9 mouse cellular contexts compared by ENCODE assay signal in genomic region chr8:13529011-13529840, GRCm38 (mm10). TPM values are rescaled to one million over a fixed set of nuclear protein-coding genes. Genes with fewer than 3 reads are reported as not detected.
DNase-seq lines count a peak whose midpoint lies in the region; ATAC-seq and TF ChIP-seq lines count a peak whose summit lies in the region.
"Had no signal": no experiment of that assay in that cellular context is flagged by ENCODE, and none has a peak within 500 bp of the region (broad histone marks: within the 10 kb centered on the region; RNA-seq: fewer than 3 reads in every experiment).

No protein-coding gene starts in this region.

- no peaks in the 10 kb centered on the region for H3K79me2 ChIP-seq in heart, adult 2 months (replicated peaks; ENCODE audit: control insufficient read depth, insufficient read depth, low read length)

- no peak for TF ChIP-seq POLR2A in heart, adult 2 months (IDR thresholded peaks at IDR 0.05; ENCODE audit: insufficient read depth, low read depth, low read length)
- no peak for TF ChIP-seq POLR2A in testis, adult 2 months (IDR thresholded peaks at IDR 0.05; ENCODE audit: control insufficient read depth, low read depth, low read length)

- H3K4me1 ChIP-seq in heart, adult 2 months (ENCODE audit: control insufficient read depth, insufficient read depth, low read length): peaks cover 24% of the 10 kb centered on the region
- H3K4me1 ChIP-seq in testis, adult 2 months (ENCODE audit: control insufficient read depth, insufficient read depth, low read length): peaks cover 10% of the 10 kb centered on the region
- peaks cover 41% of the 10 kb centered on the region for H3K4me1 ChIP-seq in kidney, embryonic 15.5 days

- H3K27ac ChIP-seq in heart, adult 2 months: peak overlapping the region; percentile 72
- peak overlapping the region; percentile 66 for H3K27ac ChIP-seq in testis, adult 2 months (ENCODE audit: control insufficient read depth, insufficient read depth, low read depth, low read length)
- H3K27ac ChIP-seq in kidney, embryonic 15.5 days: peak overlapping the region; percentile 84

- no peak for TF ChIP-seq EP300 in heart, adult 2 months (IDR thresholded peaks at IDR 0.05; ENCODE audit: insufficient read depth, low read depth, low read length)

- no peak for TF ChIP-seq CTCF in heart, adult 2 months (IDR thresholded peaks at IDR 0.05)
- no peak for TF ChIP-seq CTCF in testis, adult 2 months (IDR thresholded peaks at IDR 0.05; ENCODE audit: control insufficient read depth, insufficient read depth, insufficient replicate concordance, low read depth, low read length)

- H3K36me3 ChIP-seq in heart, adult 2 months (ENCODE audit: control insufficient read depth, insufficient read depth, low read length): 0 out of 2 replicates have a peak, but pooled peaks cover 2% of the 10 kb centered on the region
- H3K36me3 ChIP-seq in testis, adult 2 months (ENCODE audit: control insufficient read depth, insufficient read depth, low read length): no peaks in the 10 kb centered on the region
- H3K36me3 ChIP-seq in kidney, embryonic 15.5 days: no peaks in the 10 kb centered on the region

- H3K27me3 ChIP-seq in heart, adult 2 months (ENCODE audit: control insufficient read depth, insufficient read depth, low read length): no peaks in the 10 kb centered on the region
- H3K27me3 ChIP-seq in testis, adult 2 months (ENCODE audit: control insufficient read depth, insufficient read depth, low read length): no peaks in the 10 kb centered on the region
- H3K27me3 ChIP-seq in kidney, embryonic 15.5 days: no peaks in the 10 kb centered on the region

- peaks cover 3% of the 10 kb centered on the region; the same call in 1 of the 2 replicates for H3K9me3 ChIP-seq in kidney, embryonic 15.5 days (replicated peaks)

- ATAC-seq in kidney, embryonic 15.5 days (replicated peaks; ENCODE audit: low FRiP score): no peak

- no peak for DNase-seq in heart, adult 2 months
- DNase-seq in heart, postnatal 36 days: no peak
- DNase-seq in testis, postnatal 14 days (ENCODE audit: low spot score): no peak
- DNase-seq in thymus, postnatal 25 days: no peak
- no peak for DNase-seq in c-Kit-positive CD71-positive TER-119-positive erythroid progenitor cells, embryonic 14.5 days (ENCODE audit: low spot score)
- DNase-seq in thymus, postnatal 4 days: no peak

- no peak overlapping the region for H3K4me2 ChIP-seq in kidney, embryonic 15.5 days

- 59% methylated on average over 15 of the region's 15 CpGs for WGBS in heart, adult 2 months
- 50% methylated on average over 15 of the region's 15 CpGs for WGBS in kidney, embryonic 15.5 days

- peak overlapping the region; percentile 4; the same call in 1 of the 2 replicates for H3K9ac ChIP-seq in heart, adult 2 months (ENCODE audit: low read depth, low read length)
- no peak overlapping the region for H3K9ac ChIP-seq in kidney, embryonic 15.5 days

- H3K4me3 ChIP-seq in heart, adult 2 months: no peak overlapping the region
- no peak overlapping the region for H3K4me3 ChIP-seq in testis, adult 2 months (ENCODE audit: control insufficient read depth, low read depth, low read length)
- no peak overlapping the region for H3K4me3 ChIP-seq in kidney, embryonic 15.5 days (replicated peaks)

- intact Hi-C loops in heart, adult 2 months (cut with DNase I): loop anchor here (1.0 kb wide), 1 partner anchor 36 kb away; no protein-coding TSS in a partner anchor
- intact Hi-C loops in heart, postnatal 36 days (cut with DNase I): no loop called here

RNA-seq across cellular contexts. Expression of gene 1700029H14Rik, which starts 33.0 kb away (rescaled TPM):
- total RNA-seq in heart, adult 2 months (2021): not detected
- polyA plus RNA-seq in heart, adult 2 months (2012; rRNA removed): 0.32 and 0.45 TPM in 2 replicates
- total RNA-seq in heart, postnatal 36 days (2021): not detected
- polyA plus RNA-seq in testis, adult 2 months (2012; rRNA removed): 536 and 642 TPM in 2 replicates
- polyA plus RNA-seq in kidney, embryonic 15.5 days (2015; fragmentation: Nextera tagmentation; extraction: Ambion mirVana): not detected in 2 replicates
- polyA plus RNA-seq: macrophage had no signal

RNA-seq across cellular contexts. Expression of gene Gas6, which starts 34.9 kb away (rescaled TPM):
- 100 to 1,000 TPM; 114 to 129 TPM for total RNA-seq in heart, adult 2 months (2021)
- polyA plus RNA-seq in heart, adult 2 months (2012; rRNA removed): 133 and 153 TPM in 2 replicates
- 100 to 1,000 TPM; 117 to 135 TPM for total RNA-seq in heart, postnatal 36 days (2021)
- 54.9 and 57.8 TPM in 2 replicates for polyA plus RNA-seq in testis, adult 2 months (2012; rRNA removed)
- 52.2 and 55.3 TPM in 2 replicates for polyA plus RNA-seq in kidney, embryonic 15.5 days (2015; fragmentation: Nextera tagmentation; extraction: Ambion mirVana)

Comparison
In these comparisons a context has a peak if more than half of its experiments do, and no peak if none do; other contexts are left out.
1. RNA of gene 1700029H14Rik, which starts 33.0 kb away (polyA plus RNA-seq): 536 to 642 TPM in testis, adult 2 months; 0.32 to 0.45 TPM in heart, adult 2 months and not detected in kidney, embryonic 15.5 days; every median in the first group is over 100 times any median in the second.
2. Peak in every context shown above with its lines, with median percentiles within 50 percentile points of each other: H3K27ac ChIP-seq.